Mouse (Mus musculus) cortical plate, adult 2 months (tissue): ENCODE data around the gene Plcl1. TPM values are rescaled to one million over a fixed set of nuclear protein-coding genes. Genes with fewer than 3 reads are reported as not detected.

Experiments
- H3K27ac ChIP-seq: fragments of 200-500 bp; 2 replicates; pipeline ENCODE4 v1.5.1; 2012; ENCODE audit warnings: low read length, control low read depth, inconsistent platforms; ENCODE audit not compliant: insufficient read depth
- H3K4me1 ChIP-seq: fragments of 200-500 bp; 2 replicates; pipeline ENCODE4 v1.6.1; 2011; ENCODE audit warnings: low read length; ENCODE audit not compliant: control insufficient read depth, insufficient read depth
- H3K4me3 ChIP-seq: fragments of 200-500 bp; 2 replicates; pipeline ENCODE4 v1.5.1; 2011; ENCODE audit warnings: mild to moderate bottlenecking, low read length, control low read depth; ENCODE audit not compliant: insufficient read depth
- CTCF ChIP-seq: fragments of 200-500 bp; IDR thresholded peaks from 2 replicates; pipeline ENCODE4 v1.5.1; 2011; ENCODE audit warnings: mild to moderate bottlenecking, control low read depth, low read length; ENCODE audit not compliant: insufficient read depth; ENCODE audit errors: extremely low read depth
- POLR2A ChIP-seq: fragments of 200-500 bp; IDR thresholded peaks from 2 replicates; pipeline ENCODE4 v1.6.1; 2011; ENCODE audit warnings: mild to moderate bottlenecking, low read length, control low read depth; ENCODE audit not compliant: insufficient read depth; ENCODE audit errors: extremely low read depth
- polyA plus RNA-seq: library from polyadenylated mRNA; depleted of rRNA; stranded (reverse); fragments of >200 nt; gene quantifications from 2 replicates; pipeline ENCODE4 v1.2.3, GENCODE M21; 2012

Plcl1 gene
- polyA plus RNA-seq, 1 experiment = 8.6 TPM

GRCm38 (mm10) chr1:55618617-55619286 lies 213.0 kb downstream of the Plcl1 start:
- Histone ChIP-seq H3K27ac (peak overlapping the region; percentile 68), H3K4me3 (no peak overlapping the region), H3K4me1 (no peaks in the 10 kb centered on the region; the same call in 1 of the 2 replicates)
- TF ChIP-seq CTCF = no peak
- no peak for TF ChIP-seq POLR2A

GRCm38 (mm10) chr1:55631496-55631895 lies 225.8 kb downstream of the Plcl1 start:
- Histone ChIP-seq H3K4me1 (no peaks in the 10 kb centered on the region), H3K27ac (no peak overlapping the region), H3K4me3 (no peak overlapping the region)
- TF ChIP-seq POLR2A (no peak), CTCF (no peak)

GRCm38 (mm10) chr1:55632024-55632423 lies 226.3 kb downstream of the Plcl1 start:
- no peak for TF ChIP-seq CTCF
- TF ChIP-seq POLR2A = no peak
- no peak overlapping the region for H3K4me3 ChIP-seq
- no peaks in the 10 kb centered on the region for H3K4me1 ChIP-seq
- H3K27ac ChIP-seq = no peak overlapping the region

DNA sequence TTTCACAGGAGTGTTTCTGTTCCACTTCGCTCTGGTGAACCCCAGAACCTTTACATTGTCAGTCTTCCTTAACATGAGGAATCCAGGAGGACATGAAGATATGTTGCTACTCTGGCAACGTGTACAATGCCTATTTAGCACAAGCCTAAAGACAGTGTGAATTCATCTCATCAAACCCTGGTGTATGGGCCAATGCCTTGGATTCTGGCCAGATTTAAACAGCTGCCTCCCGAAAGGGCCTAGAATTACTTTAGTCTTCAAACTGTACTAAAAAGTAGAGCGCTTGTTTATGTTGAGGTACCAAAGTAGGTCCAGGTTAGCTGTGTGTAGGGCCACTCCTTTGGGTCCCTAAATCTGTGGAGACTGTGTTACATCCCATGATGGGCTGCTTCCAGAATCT lies 227.6 kb downstream of the Plcl1 start:
- H3K4me1 ChIP-seq = no peaks in the 10 kb centered on the region
- H3K4me3 ChIP-seq = no peak overlapping the region
- H3K27ac ChIP-seq = no peak overlapping the region
- TF ChIP-seq CTCF (no peak), POLR2A (no peak)

DNA sequence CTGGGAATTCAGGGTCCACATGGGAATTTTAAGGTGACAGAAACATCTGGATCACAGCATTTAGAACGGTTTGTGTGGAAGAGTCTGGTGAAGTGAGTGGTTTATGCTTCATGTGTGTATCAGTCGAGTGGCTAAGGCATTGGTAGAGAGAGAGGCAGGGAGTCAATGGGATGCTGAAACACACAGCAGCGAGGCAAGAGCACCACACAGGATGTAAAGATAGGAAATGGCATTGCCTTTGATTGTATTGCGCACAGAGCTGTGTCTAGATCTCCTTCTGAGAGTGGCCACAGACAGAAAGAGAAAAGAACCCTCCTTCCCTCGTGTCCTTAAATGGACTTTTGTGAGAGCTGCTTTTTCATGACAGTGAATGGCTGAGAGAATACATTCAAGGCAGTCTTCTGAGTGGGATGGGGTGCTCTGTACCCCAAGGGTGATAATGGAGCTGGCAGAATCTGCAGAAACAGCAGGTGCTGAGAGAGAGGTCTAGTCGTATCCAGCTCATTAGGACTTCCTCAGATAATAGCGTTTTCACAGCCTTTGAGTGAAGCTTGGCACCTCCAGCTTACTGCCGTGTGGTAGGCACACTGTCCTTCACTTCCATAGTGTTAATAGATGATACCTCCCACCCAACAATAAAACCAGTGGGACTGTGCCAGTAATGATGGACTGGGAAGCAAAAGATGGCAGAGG lies 253.9 kb downstream of the Plcl1 start:
- peaks cover 2% of the 10 kb centered on the region; the same call in 1 of the 2 replicates for H3K4me1 ChIP-seq
- H3K4me3 ChIP-seq = no peak overlapping the region
- no peak for TF ChIP-seq POLR2A
- TF ChIP-seq CTCF = no peak
- H3K27ac ChIP-seq = no peak overlapping the region

- Histone ChIP-seq H3K4me3 (no peak overlapping the region), H3K4me1 (peaks cover 4% of the 10 kb centered on the region; the same call in 1 of the 2 replicates), H3K27ac (no peak overlapping the region)
- TF ChIP-seq CTCF (no peak), POLR2A (no peak)
Observed at GRCm38 (mm10) chr1:55661381-55661780, 255.7 kb downstream of the Plcl1 start.

DNA sequence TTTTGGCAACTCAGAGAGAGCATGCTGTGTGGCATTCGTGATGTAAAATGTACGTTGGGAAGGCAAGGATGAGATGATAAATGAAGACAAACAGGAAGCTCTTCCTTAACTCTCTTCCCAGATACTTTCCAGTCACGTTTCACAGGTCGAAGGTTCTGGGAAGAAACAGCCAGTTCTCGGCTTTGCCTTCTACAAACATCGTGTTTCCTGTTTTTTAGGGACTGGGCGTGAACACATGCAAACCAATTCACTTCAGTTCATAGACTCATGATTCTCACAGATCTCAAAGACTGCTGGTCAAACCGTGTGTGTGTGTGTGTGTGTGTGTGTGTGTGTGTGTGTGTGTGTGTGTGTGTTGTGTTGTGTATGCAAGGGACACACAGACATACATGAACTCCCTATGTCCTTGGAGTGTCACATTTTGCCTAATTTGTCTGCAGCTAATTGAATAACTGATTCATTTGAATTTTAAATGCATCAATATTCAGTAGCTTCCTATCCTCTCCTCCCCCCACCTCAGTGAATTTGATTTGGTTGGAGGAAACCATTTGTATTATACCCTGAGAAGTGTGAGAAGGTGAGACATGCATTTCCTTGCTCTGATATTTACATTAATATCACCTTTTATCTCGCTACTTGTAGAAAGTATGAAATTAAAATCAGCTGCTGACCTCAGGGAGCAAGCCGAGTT lies 259.6 kb downstream of the Plcl1 start:
- Histone ChIP-seq H3K4me1 (peaks cover 3% of the 10 kb centered on the region; the same call in 1 of the 2 replicates), H3K4me3 (no peak overlapping the region), H3K27ac (peak overlapping the region; percentile 10; the same call in 1 of the 2 replicates)
- no peak for TF ChIP-seq CTCF
- TF ChIP-seq POLR2A = no peak

DNA sequence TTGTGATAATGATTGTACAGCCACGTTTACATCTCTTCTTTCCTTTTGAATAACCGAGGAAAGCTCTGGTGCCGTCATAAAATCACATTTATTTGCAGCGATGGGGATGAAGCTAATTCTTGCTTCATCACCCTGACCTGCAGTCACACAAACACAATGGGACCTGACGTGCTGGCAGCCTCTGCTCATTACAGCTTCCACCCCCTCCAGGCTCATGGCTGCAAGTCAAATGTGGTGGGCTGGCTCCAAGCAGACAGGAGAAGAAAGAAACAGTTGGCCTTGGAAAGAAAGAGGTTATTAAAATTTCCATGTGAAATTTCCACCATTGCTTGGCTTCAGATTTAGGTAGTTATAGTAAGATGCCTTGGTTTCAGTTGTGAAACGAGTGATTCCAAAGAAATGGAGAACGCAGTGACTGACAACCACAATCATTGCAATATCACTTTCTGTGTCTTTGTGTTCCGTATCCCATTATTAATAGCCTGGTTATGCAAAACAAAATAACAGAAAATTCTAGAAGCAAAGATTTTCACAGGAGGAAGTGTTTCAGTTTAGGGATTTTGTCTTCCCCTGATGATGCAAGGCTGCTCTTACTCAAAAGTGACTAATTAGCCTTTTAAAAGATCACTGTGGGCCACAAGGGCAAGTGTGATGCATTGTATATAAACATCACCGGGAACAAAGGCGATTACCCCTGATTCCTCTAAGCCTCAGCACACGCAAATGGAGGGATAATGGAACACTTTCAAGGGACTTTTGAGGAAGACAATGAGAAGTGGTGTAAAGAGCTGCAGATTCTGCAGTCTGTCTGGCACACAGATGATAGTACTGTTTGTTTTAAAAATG lies 260.3 kb downstream of the Plcl1 start:
- Histone ChIP-seq H3K4me1 (peaks cover 3% of the 10 kb centered on the region; the same call in 1 of the 2 replicates), H3K27ac (no peak overlapping the region), H3K4me3 (no peak overlapping the region)
- no peak for TF ChIP-seq POLR2A
- no peak for TF ChIP-seq CTCF

- peaks cover 3% of the 10 kb centered on the region; the same call in 1 of the 2 replicates for H3K4me1 ChIP-seq
- no peak overlapping the region for H3K4me3 ChIP-seq
- TF ChIP-seq POLR2A (no peak), CTCF (no peak)
- no peak overlapping the region for H3K27ac ChIP-seq
Observed at GRCm38 (mm10) chr1:55666798-55667197, 261.1 kb downstream of the Plcl1 start.
